In the genomic region with DNA sequence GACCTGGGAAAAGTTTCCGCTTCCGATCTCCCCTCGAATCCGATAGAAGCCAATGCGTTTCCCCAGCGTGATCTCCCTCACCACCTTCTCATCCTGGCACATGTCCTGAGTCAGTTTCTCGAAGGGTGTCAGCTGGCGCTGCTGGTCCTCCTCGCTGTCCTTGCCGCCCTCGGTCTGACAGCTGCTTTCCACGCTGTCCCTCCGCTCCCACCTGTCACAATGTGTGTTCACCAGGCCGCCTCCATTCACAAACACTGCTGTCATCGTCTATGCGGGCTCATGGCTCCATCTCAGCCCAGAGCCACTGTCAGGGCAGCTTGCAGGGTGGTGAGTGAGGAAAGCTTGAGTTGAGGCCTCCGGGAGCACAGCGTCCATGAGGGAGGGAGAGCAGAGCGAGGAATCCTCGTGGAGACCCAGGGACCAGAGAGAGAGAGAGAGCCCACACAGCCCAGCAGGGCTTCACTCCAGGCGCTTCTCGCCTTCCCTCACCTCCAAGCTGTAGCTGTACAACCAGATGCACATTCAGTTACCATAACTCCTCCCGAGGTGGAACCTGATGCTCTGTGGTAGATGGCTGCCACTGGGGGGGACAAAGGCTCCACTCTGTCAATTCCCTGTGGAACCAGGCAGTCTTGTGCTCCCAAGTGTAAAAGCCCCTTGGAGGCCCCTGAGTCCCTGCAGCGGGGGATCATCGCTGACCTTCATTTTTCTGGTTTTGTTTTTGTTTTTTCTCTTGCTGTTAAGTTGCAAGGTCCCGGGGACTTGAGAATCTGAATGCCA, we compare ENCODE assay signal across 11 mouse cellular contexts. TPM values are rescaled to one million over a fixed set of nuclear protein-coding genes. Genes with fewer than 3 reads are reported as not detected.
A peak's percentile ranks its signal among the peaks of the same experiment; 100 is the strongest.
DNase-seq lines count a peak whose midpoint lies in the region; ATAC-seq and TF ChIP-seq lines count a peak whose summit lies in the region.
"Had no signal": no experiment of that assay in that cellular context is flagged by ENCODE, and none has a peak within 500 bp of the region (broad histone marks: within the 10 kb centered on the region; RNA-seq: fewer than 3 reads in every experiment).

No protein-coding gene starts in this region.

- H3K4me3 ChIP-seq in heart, embryonic 14.5 days (ENCODE audit: control insufficient read depth in 1 of 2, insufficient read depth in 1 of 2, low read depth in 1 of 2, low read length in 2 of 2) = no peak overlapping the region
- H3K4me3 ChIP-seq in megakaryocyte, embryonic 14.5 days (replicated peaks) = peak overlapping the region; percentile 23
- no peak overlapping the region for H3K4me3 ChIP-seq in limb, embryonic 14.5 days (replicated peaks; ENCODE audit: low read length)
- H3K4me3 ChIP-seq: limb, embryonic 15.5 days; neural tube, embryonic 12.5 days had no signal

- no peaks in the 10 kb centered on the region for H3K36me3 ChIP-seq in heart, embryonic 14.5 days (ENCODE audit: control insufficient read depth, insufficient read depth, low read length)
- H3K36me3 ChIP-seq in megakaryocyte, embryonic 14.5 days (replicated peaks; ENCODE audit: low read length) = no peaks in the 10 kb centered on the region
- H3K36me3 ChIP-seq in limb, embryonic 14.5 days (ENCODE audit: control insufficient read depth, insufficient read depth, low read length) = no peaks in the 10 kb centered on the region
- H3K36me3 ChIP-seq: limb, embryonic 15.5 days; neural tube, embryonic 12.5 days had no signal

- no peak for DNase-seq in cerebellum, adult 11 months
- DNase-seq in heart, postnatal 14 days = no peak
- DNase-seq in limb, embryonic 14.5 days (ENCODE audit: low spot score) = no peak
- no peak for DNase-seq in urinary bladder, postnatal 14 days (ENCODE audit: low spot score)
- DNase-seq: lung, postnatal 36 days had no signal

- H3K9me3 ChIP-seq in heart, embryonic 14.5 days (ENCODE audit: control insufficient read depth, low read length) = no peaks in the 10 kb centered on the region
- no peaks in the 10 kb centered on the region; the same call in 1 of the 2 replicates for H3K9me3 ChIP-seq in megakaryocyte, embryonic 14.5 days
- no peaks in the 10 kb centered on the region for H3K9me3 ChIP-seq in limb, embryonic 14.5 days (ENCODE audit: control insufficient read depth, low read length)
- H3K9me3 ChIP-seq: limb, embryonic 15.5 days; neural tube, embryonic 12.5 days had no signal

- 48% methylated on average over 26 of the region's 26 CpGs for WGBS in heart, embryonic 14.5 days
- WGBS in limb, embryonic 14.5 days = 76% methylated on average over 26 of the region's 26 CpGs

- H3K27ac ChIP-seq in heart, embryonic 14.5 days (replicated peaks in 1 of 2; ENCODE audit: control insufficient read depth in 1 of 2, insufficient read depth in 1 of 2, low read depth in 2 of 2, low read length in 2 of 2) = no peak overlapping the region
- no peak overlapping the region for H3K27ac ChIP-seq in limb, embryonic 14.5 days (replicated peaks; ENCODE audit: low read depth, low read length)
- H3K27ac ChIP-seq: limb, embryonic 15.5 days; neural tube, embryonic 12.5 days had no signal

- no peaks in the 10 kb centered on the region for H3K27me3 ChIP-seq in heart, embryonic 14.5 days (ENCODE audit: control insufficient read depth, insufficient read depth, low read length)
- H3K27me3 ChIP-seq in megakaryocyte, embryonic 14.5 days (replicated peaks) = peaks cover 11% of the 10 kb centered on the region
- no peaks in the 10 kb centered on the region for H3K27me3 ChIP-seq in limb, embryonic 14.5 days (ENCODE audit: control insufficient read depth, insufficient read depth, low read length)
- H3K27me3 ChIP-seq: limb, embryonic 15.5 days; neural tube, embryonic 12.5 days had no signal

- H3K9ac ChIP-seq in heart, embryonic 14.5 days (ENCODE audit: low read length) = no peak overlapping the region
- H3K9ac ChIP-seq in limb, embryonic 14.5 days (ENCODE audit: low read depth, low read length, severe bottlenecking) = no peak overlapping the region
- H3K9ac ChIP-seq: limb, embryonic 15.5 days; neural tube, embryonic 12.5 days had no signal

- 0 out of 2 replicates have a peak, but pooled peaks have one; percentile 26 for ATAC-seq in cerebellum, adult (ENCODE audit: insufficient number of reproducible peaks, low FRiP score, low TSS enrichment)
- ATAC-seq in heart, embryonic 14.5 days (ENCODE audit: insufficient number of reproducible peaks, insufficient read depth, low FRiP score, low read depth) = no peak
- no peak for ATAC-seq in megakaryocyte, adult 5-6 weeks (ENCODE audit: poor library complexity, severe bottlenecking)
- peak; percentile 75; the same call in 1 of the 2 replicates for ATAC-seq in limb, embryonic 14.5 days (ENCODE audit: low FRiP score, low read depth)

- peaks cover 0 to 4% of the 10 kb centered on the region in 2 experiments; a peak in 1 of 4 replicates for H3K4me1 ChIP-seq in heart, embryonic 14.5 days (ENCODE audit: control insufficient read depth in 2 of 2, insufficient read depth in 2 of 2, low read length in 2 of 2)
- 0 out of 2 replicates have a peak, but pooled peaks cover 3% of the 10 kb centered on the region for H3K4me1 ChIP-seq in megakaryocyte, embryonic 14.5 days
- H3K4me1 ChIP-seq in limb, embryonic 14.5 days (ENCODE audit: control insufficient read depth, insufficient read depth, low read length) = no peaks in the 10 kb centered on the region
- H3K4me1 ChIP-seq: limb, embryonic 15.5 days; neural tube, embryonic 12.5 days had no signal

- intact Hi-C loops in heart, postnatal 14 days (cut with DNase I) = no loop called here

- no peak for TF ChIP-seq POLR2A in limb, embryonic 14.5 days (IDR thresholded peaks at IDR 0.05; ENCODE audit: borderline replicate concordance, extremely low read depth, insufficient read depth, insufficient read length)

- peak overlapping the region; percentile 45 for H3K4me2 ChIP-seq in heart, embryonic 14.5 days (ENCODE audit: low read length)
- no peak overlapping the region for H3K4me2 ChIP-seq in limb, embryonic 14.5 days (replicated peaks; ENCODE audit: low read depth, low read length, severe bottlenecking)
- H3K4me2 ChIP-seq: limb, embryonic 15.5 days; neural tube, embryonic 12.5 days had no signal

RNA-seq across cellular contexts. Expression of gene Nim1k, which starts 27.9 kb away (rescaled TPM):
- 0.53 and 0.74 TPM in 2 replicates for polyA plus RNA-seq in heart, embryonic 14.5 days (2014; fragmentation: Nextera tagmentation; extraction: Ambion mirVana)
- under 1 TPM; 0.88 to 0.93 TPM for total RNA-seq in heart, postnatal 14 days (2021)
- polyA plus RNA-seq in megakaryocyte, embryonic 14.5 days (2012; ENCODE audit: insufficient read depth, low replicate concordance) = 0.23 TPM in 1 of 2 replicates, not detected in the other
- total RNA-seq in megakaryocyte, adult 5-6 weeks (2015) = 0.98 and 1.4 TPM in 2 replicates
- 0.48 and 1.5 TPM in 2 replicates for total RNA-seq in megakaryocyte, adult 5-6 weeks (2017)
- 1.2 and 1.3 TPM in 2 replicates for polyA plus RNA-seq in limb, embryonic 14.5 days (2012; rRNA removed)
- polyA plus RNA-seq in limb, embryonic 14.5 days (2014; fragmentation: Nextera tagmentation; extraction: Ambion mirVana) = 2.1 and 2.2 TPM in 2 replicates

RNA-seq across cellular contexts. Expression of gene Hmgcs1, which starts 37.6 kb away (rescaled TPM):
- 76.9 and 89.2 TPM in 2 replicates for polyA plus RNA-seq in heart, embryonic 14.5 days (2014; fragmentation: Nextera tagmentation; extraction: Ambion mirVana)
- total RNA-seq in heart, postnatal 14 days (2021) = 10 to 100 TPM; 50.6 to 51.5 TPM
- 5.2 and 20.7 TPM in 2 replicates for polyA plus RNA-seq in megakaryocyte, embryonic 14.5 days (2012; ENCODE audit: insufficient read depth, low replicate concordance)
- 27.6 and 29.7 TPM in 2 replicates for total RNA-seq in megakaryocyte, adult 5-6 weeks (2015)
- total RNA-seq in megakaryocyte, adult 5-6 weeks (2017) = 36.9 and 40.8 TPM in 2 replicates
- polyA plus RNA-seq in limb, embryonic 14.5 days (2012; rRNA removed) = 84.0 and 93.0 TPM in 2 replicates
- polyA plus RNA-seq in limb, embryonic 14.5 days (2014; fragmentation: Nextera tagmentation; extraction: Ambion mirVana) = 118 and 135 TPM in 2 replicates

Comparison
In these comparisons a context has a peak if more than half of its experiments do, and no peak if none do; other contexts are left out.
1. ATAC-seq: peak in cerebellum, adult (single experiment) and limb, embryonic 14.5 days (single experiment); none in heart, embryonic 14.5 days (single experiment) and megakaryocyte, adult 5-6 weeks (single experiment).